Mouse (Mus musculus) midbrain, embryonic 16.5 days (tissue): Measurements from ENCODE around the gene Psmc3ip. TPM values are rescaled to one million over a fixed set of nuclear protein-coding genes. Genes with fewer than 3 reads are reported as not detected.

Experiments used
- ATAC-seq: fragments of 200-750 bp; cut with Nextera tagmentation; 2 replicates; pipeline ENCODE4 v1.8.0; 2017; ENCODE audit warnings: moderate TSS enrichment
- H3K27ac ChIP-seq: fragments of 300-500 bp; sonication (generic); 2 replicates; pipeline ENCODE4 v1.5.1; 2014; ENCODE audit warnings: mild to moderate bottlenecking, low read length, mixed read lengths
- H3K27me3 ChIP-seq: fragments of 300-500 bp; sonication (generic); 2 replicates; pipeline ENCODE4 v1.6.1; 2014; ENCODE audit warnings: low read depth, low read length, mixed read lengths; ENCODE audit not compliant: control insufficient read depth, insufficient read depth
- H3K36me3 ChIP-seq: fragments of 300-500 bp; sonication (generic); 2 replicates; pipeline ENCODE4 v1.6.1; 2014; ENCODE audit warnings: mild to moderate bottlenecking, low read length, moderate library complexity, mixed read lengths; ENCODE audit not compliant: control insufficient read depth, insufficient read depth
- H3K4me1 ChIP-seq: fragments of 300-500 bp; sonication (generic); 2 replicates; pipeline ENCODE4 v1.6.1; 2014; ENCODE audit warnings: mild to moderate bottlenecking, low read length, mixed read lengths; ENCODE audit not compliant: control insufficient read depth, insufficient read depth
- H3K4me2 ChIP-seq: fragments of 300-500 bp; sonication (generic); 2 replicates; pipeline ENCODE4 v1.6.1; 2014; ENCODE audit warnings: mild to moderate bottlenecking, low read length, mixed read lengths
- H3K4me3 ChIP-seq: fragments of 300-500 bp; sonication (generic); 2 replicates; pipeline ENCODE4 v1.5.1; 2014; ENCODE audit warnings: low read depth, mild to moderate bottlenecking, low read length, moderate library complexity, mixed read lengths
- H3K9ac ChIP-seq: fragments of 300-500 bp; sonication (generic); 2 replicates; pipeline ENCODE4 v1.6.1; 2014; ENCODE audit warnings: low read depth, low read length, mixed read lengths
- H3K9me3 ChIP-seq: fragments of 300-500 bp; sonication (generic); replicated peaks from 2 replicates; pipeline ENCODE4 v1.6.1; 2014; ENCODE audit warnings: mild to moderate bottlenecking, low read length, mixed read lengths; ENCODE audit not compliant: control insufficient read depth, poor library complexity, severe bottlenecking
- WGBS: fragments of 180-500 bp; shearing (Covaris S2); extraction: QIAGEN DNeasy Blood & Tissue Kit; methylation state at CpG from one replicate; pipeline ENCODE4 v1.1.7; 2014; 5-methylcytosine and 5-hydroxymethylcytosine counted together
- polyA plus RNA-seq: library from polyadenylated mRNA; unstranded; fragments of >200 nt; fragmentation: Nextera tagmentation; extraction: Ambion mirVana; gene quantifications from 2 replicates; pipeline ENCODE4 v1.2.1, GENCODE M21; 2015

Psmc3ip gene
- polyA plus RNA-seq, 1 experiment from 2014 or later, result 15.2 TPM

DNA sequence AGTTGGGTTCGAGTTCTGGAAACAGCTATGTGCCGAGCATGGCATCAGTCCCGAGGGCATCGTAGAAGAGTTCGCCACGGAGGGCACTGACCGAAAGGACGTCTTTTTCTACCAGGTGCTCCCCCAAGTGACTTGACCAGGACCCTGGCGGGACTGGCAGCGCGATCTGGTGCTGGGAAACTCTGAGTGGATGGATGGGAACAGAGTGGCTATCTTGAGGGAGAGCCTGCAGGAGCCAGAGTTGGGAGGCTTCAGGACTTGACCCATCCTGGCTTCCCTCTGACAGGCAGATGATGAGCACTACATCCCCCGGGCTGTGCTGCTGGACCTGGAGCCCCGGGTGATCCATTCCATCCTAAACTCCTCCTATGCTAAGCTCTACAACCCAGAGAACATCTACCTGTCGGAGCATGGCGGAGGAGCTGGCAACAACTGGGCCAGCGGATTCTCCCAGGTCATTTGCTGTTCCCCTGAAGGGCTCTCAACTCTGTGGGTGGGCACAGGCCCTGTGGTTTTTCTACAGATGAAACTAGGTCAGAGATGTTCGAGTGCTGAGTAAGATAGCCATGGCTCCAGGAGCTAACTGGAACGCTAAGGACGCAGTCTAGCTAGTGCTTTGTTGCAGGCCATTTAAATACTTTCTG, 25.4 kb upstream of the Psmc3ip start:
- H3K9me3 ChIP-seq, result no peaks in the 10 kb centered on the region
- peak overlapping the region; percentile 90 for H3K27ac ChIP-seq
- 23% methylated on average over 19 of the region's 19 CpGs for WGBS
- peak overlapping the region; percentile 89 for H3K4me3 ChIP-seq
- peak overlapping the region; percentile 87 for H3K9ac ChIP-seq
- peak overlapping the region; percentile 99 for H3K4me2 ChIP-seq
- H3K36me3 ChIP-seq, result peaks cover 16% of the 10 kb centered on the region
- H3K4me1 ChIP-seq, result peaks cover 32% of the 10 kb centered on the region
- H3K27me3 ChIP-seq, result no peaks in the 10 kb centered on the region
- no peak for ATAC-seq

DNA sequence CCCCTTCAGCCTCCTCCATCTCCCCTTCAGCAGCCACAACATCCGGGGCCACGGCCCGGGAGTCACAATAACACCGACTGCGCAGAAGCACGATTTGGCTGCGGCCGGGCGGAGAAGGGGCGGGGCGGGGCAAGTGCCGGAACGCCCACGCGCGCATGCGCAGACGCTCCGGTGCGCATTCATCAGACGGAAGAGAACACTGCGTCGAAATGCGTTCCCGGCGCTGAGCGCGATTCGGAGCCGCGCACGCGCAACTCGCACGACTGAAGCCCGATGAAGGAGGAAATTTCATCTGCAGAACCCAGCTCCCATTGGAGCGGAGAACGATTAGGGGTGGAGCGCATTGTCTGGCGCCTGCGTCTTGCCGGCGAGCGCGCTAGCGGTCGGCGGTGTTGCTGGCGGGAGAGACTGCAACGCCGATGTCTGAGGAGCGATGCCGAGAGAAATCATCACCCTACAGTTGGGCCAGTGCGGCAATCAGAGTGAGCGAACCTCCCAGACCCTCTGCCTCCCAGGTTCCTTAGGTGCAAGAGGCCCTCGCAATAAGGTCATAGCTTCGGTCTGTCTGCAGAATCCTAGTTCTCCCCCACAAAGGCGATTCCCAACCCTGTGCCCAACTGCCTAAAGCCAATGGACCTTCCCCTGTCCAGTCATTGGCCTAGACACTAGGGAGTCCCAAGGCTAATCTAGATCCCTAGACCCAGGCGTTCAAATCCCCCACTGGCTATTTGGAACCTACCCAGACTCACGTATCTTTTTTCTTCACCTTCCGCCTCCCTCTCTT, 24.7 kb upstream of the Psmc3ip start, which contains the start of the genes Retreg3 and Tubg1:
Retreg3 (minus strand) TSS at position 133 of the 784 bp plus-strand sequence.
Tubg1 (plus strand) TSS at position 178 of the 784 bp plus-strand sequence.
- H3K4me1 ChIP-seq, result peaks cover 37% of the 10 kb centered on the region
- H3K27me3 ChIP-seq, result no peaks in the 10 kb centered on the region
- under 1% methylated on average over 61 of the region's 61 CpGs for WGBS
- peaks cover 13% of the 10 kb centered on the region; the same call in 1 of the 2 replicates for H3K36me3 ChIP-seq
- H3K9me3 ChIP-seq, result no peaks in the 10 kb centered on the region
- peak within 1 kb of the TSS; percentile 99 for H3K4me2 ChIP-seq
- peak within 1 kb of the TSS; percentile 97 for H3K9ac ChIP-seq
- H3K4me3 ChIP-seq, result peak within 1 kb of the TSS; percentile 89
- peak within 1 kb of the TSS; percentile 91 for H3K27ac ChIP-seq
- peak; percentile 96 for ATAC-seq

DNA sequence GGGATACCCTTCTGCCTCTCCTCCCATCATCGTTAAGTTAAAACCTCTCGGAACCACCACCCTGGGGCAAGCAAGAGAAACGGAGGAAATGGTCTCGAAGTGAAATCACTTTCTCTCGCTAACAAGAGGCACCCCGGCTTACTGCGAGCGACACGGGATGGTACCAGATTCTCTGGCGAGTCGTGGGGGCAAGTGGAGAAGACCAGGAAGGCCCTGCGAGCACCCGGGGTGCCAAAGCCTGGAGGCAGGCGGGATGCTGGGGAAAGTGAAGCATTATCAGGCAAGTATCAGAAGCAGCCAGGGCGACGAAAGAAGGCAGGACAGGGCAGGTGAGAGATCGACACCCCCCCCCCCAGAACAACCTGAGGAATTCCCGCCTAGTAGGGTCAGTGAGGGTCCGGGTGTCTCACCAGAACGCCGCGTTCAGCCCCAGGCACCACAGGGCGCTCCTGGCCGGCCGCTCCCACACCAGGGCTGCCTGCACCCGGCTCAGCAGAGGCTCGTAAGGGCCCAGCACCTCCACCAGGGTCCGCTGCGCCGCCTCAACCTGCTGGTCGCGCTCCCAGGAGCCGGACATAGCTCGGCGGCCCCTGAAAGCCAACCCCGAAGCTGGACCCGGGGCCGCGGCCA, 24.0 kb upstream of the Psmc3ip start:
- Histone ChIP-seq H3K9ac (peak overlapping the region; percentile 97), H3K36me3 (peaks cover 13% of the 10 kb centered on the region; the same call in 1 of the 2 replicates), H3K4me1 (peaks cover 37% of the 10 kb centered on the region), H3K9me3 (no peaks in the 10 kb centered on the region), H3K27ac (peak overlapping the region; percentile 91), H3K4me3 (peak overlapping the region; percentile 89), H3K27me3 (no peaks in the 10 kb centered on the region), H3K4me2 (peak overlapping the region; percentile 97)
- peak; percentile 86 for ATAC-seq
- WGBS, result under 1% methylated on average over 39 of the region's 39 CpGs

DNA sequence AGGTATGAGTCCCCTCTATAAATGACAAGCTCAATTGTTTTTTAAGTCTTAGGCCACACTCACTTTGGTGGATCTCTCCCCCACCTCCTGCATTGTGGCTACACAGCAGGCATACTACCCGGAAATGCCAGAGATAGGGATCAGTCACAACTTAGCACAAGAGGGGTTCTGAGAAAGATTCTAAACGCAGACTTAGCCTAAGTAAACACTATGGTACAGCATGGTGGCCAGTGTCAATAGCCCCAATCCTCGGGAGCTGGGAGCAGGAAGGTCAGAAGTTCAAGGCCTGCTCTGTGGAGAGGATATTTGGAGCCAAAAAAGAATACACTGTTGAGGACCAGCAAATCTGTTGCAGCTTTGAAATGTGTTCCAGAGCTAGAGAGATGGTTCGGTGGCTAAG, 22.9 kb upstream of the Psmc3ip start:
- no peak overlapping the region for H3K27ac ChIP-seq
- H3K36me3 ChIP-seq, result peaks cover 4% of the 10 kb centered on the region; the same call in 1 of the 2 replicates
- no peaks in the 10 kb centered on the region for H3K9me3 ChIP-seq
- 51% methylated on average over 4 of the region's 4 CpGs for WGBS
- no peak overlapping the region for H3K4me3 ChIP-seq
- H3K27me3 ChIP-seq, result no peaks in the 10 kb centered on the region
- H3K4me2 ChIP-seq, result peak overlapping the region; percentile 97
- peaks cover 37% of the 10 kb centered on the region for H3K4me1 ChIP-seq
- ATAC-seq, result no peak
- H3K9ac ChIP-seq, result peak overlapping the region; percentile 0; the same call in 1 of the 2 replicates

DNA sequence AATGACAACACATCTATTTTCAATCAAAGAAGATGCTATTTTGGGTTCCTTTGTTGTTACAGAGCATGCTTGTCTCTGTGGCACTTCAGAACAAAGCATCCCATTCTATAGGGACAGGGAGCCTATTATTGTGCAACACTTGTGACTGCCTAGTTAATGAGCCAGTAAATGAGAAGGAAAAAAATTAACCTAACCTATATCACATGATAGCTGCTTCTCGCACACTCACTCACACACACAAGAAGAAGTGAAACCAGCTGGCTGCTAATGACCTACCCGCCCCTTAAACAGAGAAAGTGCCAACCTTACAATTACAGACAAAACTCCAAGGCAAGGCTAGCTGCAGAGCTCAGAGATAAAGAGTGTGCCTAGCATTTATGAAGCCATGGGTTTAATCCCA, 20.3 kb upstream of the Psmc3ip start:
- peaks cover 30% of the 10 kb centered on the region for H3K4me1 ChIP-seq
- H3K9ac ChIP-seq, result no peak overlapping the region
- H3K4me3 ChIP-seq, result no peak overlapping the region
- ATAC-seq, result no peak
- no peak overlapping the region for H3K27ac ChIP-seq
- H3K27me3 ChIP-seq, result no peaks in the 10 kb centered on the region
- no peak overlapping the region for H3K4me2 ChIP-seq
- H3K36me3 ChIP-seq, result no peaks in the 10 kb centered on the region
- no peaks in the 10 kb centered on the region for H3K9me3 ChIP-seq
- WGBS, result 65% methylated on average over 2 of the region's 2 CpGs

DNA sequence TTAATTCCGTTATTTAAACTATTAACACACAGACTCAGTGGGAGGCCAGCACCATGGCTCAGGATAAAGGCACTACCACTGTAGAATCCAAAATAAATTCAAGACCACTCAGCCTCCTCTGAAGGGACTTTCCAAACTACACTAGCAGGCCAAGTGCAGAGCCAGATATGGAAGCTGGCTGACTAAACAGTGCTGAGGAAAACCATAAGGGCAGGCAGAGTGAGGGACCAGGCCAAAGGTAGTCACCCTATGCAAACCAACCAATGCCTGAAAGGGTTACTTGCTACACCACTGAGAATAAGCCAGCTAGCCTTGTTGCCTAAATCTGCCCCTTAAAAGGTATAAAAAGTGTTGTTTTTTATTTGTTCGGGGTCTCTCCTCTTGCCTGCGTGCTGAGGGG, 16.9 kb upstream of the Psmc3ip start:
- Histone ChIP-seq H3K4me1 (peaks cover 12% of the 10 kb centered on the region), H3K4me2 (no peak overlapping the region), H3K9me3 (no peaks in the 10 kb centered on the region), H3K9ac (no peak overlapping the region), H3K36me3 (no peaks in the 10 kb centered on the region), H3K27ac (no peak overlapping the region), H3K4me3 (no peak overlapping the region), H3K27me3 (no peaks in the 10 kb centered on the region)
- ATAC-seq, result no peak
- 90% methylated on average over 3 of the region's 3 CpGs for WGBS

DNA sequence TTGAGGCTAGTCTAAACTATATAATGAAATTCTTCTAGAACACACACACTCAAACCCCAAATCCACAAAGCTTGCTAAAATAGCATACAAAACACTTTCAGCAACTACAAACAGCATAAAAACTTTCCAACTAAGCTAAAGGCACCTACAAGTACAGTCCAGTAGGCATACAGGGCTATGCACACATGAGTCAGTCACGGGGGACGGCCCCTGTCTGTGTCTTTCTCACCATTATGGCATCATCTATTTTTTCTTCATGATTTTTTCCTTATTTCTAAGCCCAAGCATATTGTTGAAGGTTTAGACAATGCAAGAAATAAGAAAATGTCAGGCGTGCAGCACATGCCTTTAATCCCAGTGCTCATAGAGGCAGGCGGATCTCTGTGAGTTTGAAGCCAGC, 15.9 kb upstream of the Psmc3ip start:
- H3K27me3 ChIP-seq, result no peaks in the 10 kb centered on the region
- H3K27ac ChIP-seq, result no peak overlapping the region
- no peak overlapping the region for H3K9ac ChIP-seq
- H3K4me3 ChIP-seq, result no peak overlapping the region
- no peaks in the 10 kb centered on the region for H3K9me3 ChIP-seq
- peaks cover 10% of the 10 kb centered on the region for H3K4me1 ChIP-seq
- 88% methylated on average over 4 of the region's 4 CpGs for WGBS
- no peaks in the 10 kb centered on the region for H3K36me3 ChIP-seq
- no peak overlapping the region for H3K4me2 ChIP-seq
- ATAC-seq, result no peak

DNA sequence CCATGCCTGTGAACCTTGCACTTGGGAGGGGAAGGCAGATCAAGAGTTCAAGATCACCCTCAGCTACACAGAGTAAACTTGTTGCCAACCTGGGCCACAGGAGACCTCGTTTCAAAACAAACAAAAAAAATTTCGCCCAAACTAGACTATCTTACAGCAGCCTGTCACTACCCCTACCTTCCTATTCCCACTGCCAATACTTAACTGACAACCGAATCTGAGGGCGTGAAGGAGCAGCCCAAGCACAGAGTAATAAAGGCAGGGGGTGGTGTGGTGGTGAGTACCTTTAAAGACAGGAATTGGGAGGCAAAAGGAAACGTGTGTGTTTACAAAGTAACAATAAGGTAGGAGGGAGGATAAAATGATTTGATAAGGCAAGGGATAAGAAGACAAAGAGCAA, 15.5 kb upstream of the Psmc3ip start:
- Histone ChIP-seq H3K4me2 (no peak overlapping the region), H3K9me3 (no peaks in the 10 kb centered on the region), H3K9ac (no peak overlapping the region), H3K4me1 (peaks cover 6% of the 10 kb centered on the region), H3K36me3 (no peaks in the 10 kb centered on the region), H3K27ac (no peak overlapping the region), H3K27me3 (no peaks in the 10 kb centered on the region), H3K4me3 (no peak overlapping the region)
- ATAC-seq, result no peak
- WGBS, result 68% methylated on average over 5 of the region's 5 CpGs
